Mouse (Mus musculus): ENCODE measurements around the gene Mmp9.

GRCm38 (mm10) chr2:164907511-164907910 lies 33.1 kb upstream of the Mmp9 start:
- no peak for TF ChIP-seq CTCF (IDR thresholded peaks at IDR 0.05; ENCODE audit: low read depth)
- TF ChIP-seq EP300 (IDR thresholded peaks at IDR 0.05; ENCODE audit: low read depth): no peak
